Mouse (Mus musculus): Measurements from ENCODE around the gene Slc44a1. TPM values are rescaled to one million over a fixed set of nuclear protein-coding genes. Genes with fewer than 3 reads are reported as not detected.

Slc44a1 gene
- polyA plus RNA-seq, 1 experiment from 2014 or later, result 19.5 TPM

DNA sequence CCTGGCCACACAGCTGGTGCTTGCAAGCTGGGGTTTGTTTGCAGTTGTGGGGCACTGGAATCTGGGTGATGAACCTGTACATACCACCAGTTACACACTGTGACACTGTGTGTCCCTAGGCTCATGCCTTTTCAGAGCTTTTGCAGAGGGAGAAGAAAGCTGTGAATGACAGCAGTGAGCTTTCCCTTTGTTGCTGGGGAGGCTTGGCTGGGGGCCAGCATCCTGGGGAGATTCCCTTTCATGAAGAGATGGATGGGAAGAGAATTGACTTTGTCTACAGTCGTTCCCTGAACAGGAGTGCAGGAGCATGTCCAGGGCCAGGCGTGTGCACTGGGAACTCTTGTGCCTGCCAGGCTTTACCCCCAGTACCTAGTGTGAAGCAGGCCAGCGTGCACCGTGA is 184.6 kb downstream of the Slc44a1 start:
- Histone ChIP-seq H3K4me2 (no peak overlapping the region), H3K36me3 (ENCODE audit: control insufficient read depth, insufficient read depth, low read length) (no peaks in the 10 kb centered on the region), H3K9me3 (replicated peaks; ENCODE audit: control insufficient read depth, low read length) (no peaks in the 10 kb centered on the region), H3K4me1 (ENCODE audit: control insufficient read depth, insufficient read depth, low read length) (no peaks in the 10 kb centered on the region; the same call in 1 of the 2 replicates), H3K4me3 (ENCODE audit: low read depth, low read length) (no peak overlapping the region), H3K27me3 (ENCODE audit: control insufficient read depth, insufficient read depth, low read length) (no peaks in the 10 kb centered on the region), H3K27ac (ENCODE audit: low read depth, low read length) (no peak overlapping the region), H3K9ac (ENCODE audit: low read depth, low read length) (no peak overlapping the region)
- 62% methylated on average over 4 of the region's 4 CpGs for WGBS (ENCODE audit: insufficient replicate concordance)
- no peak for ATAC-seq (replicated peaks; ENCODE audit: insufficient number of reproducible peaks, low FRiP score, low TSS enrichment)

- no peaks in the 10 kb centered on the region for H3K36me3 ChIP-seq (ENCODE audit: control insufficient read depth, insufficient read depth, low read length)
- no peaks in the 10 kb centered on the region for H3K9me3 ChIP-seq (replicated peaks; ENCODE audit: control insufficient read depth, low read length)
- no peak overlapping the region for H3K4me2 ChIP-seq
- H3K4me1 ChIP-seq (ENCODE audit: control insufficient read depth, insufficient read depth, low read length), result no peaks in the 10 kb centered on the region; the same call in 1 of the 2 replicates
- no peaks in the 10 kb centered on the region for H3K27me3 ChIP-seq (ENCODE audit: control insufficient read depth, insufficient read depth, low read length)
- H3K4me3 ChIP-seq (ENCODE audit: low read depth, low read length), result no peak overlapping the region
- no peak for ATAC-seq (replicated peaks; ENCODE audit: insufficient number of reproducible peaks, low FRiP score, low TSS enrichment)
- no peak overlapping the region for H3K27ac ChIP-seq (ENCODE audit: low read depth, low read length)
- 66% methylated on average over 3 of the region's 3 CpGs for WGBS (ENCODE audit: insufficient replicate concordance)
- no peak overlapping the region for H3K9ac ChIP-seq (ENCODE audit: low read depth, low read length)
These were observed 185.1 kb downstream of the Slc44a1 start for GRCm38 (mm10) chr4:53625263-53625662.

DNA sequence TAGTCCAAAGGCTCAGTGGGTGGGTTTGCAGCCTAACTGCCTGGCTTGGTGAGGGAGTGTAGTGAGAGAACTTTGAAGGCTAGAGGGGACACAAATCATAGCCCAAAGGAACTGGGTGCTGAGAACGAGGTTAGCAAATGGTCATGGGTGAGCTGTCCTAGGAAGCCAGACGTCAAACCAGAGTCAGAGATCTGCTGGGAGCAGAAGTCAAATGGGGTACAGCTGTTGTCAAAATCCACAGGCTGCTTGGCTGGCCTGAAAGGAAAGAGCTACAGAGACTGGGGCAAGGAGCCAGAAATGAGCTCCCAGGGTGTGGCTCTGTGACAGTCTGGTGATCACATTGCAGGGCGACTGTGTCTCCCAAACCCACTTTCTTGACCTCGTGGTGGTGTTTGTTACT is 188.7 kb downstream of the Slc44a1 start:
- ATAC-seq (replicated peaks; ENCODE audit: insufficient number of reproducible peaks, low FRiP score, low TSS enrichment), result no peak
- Histone ChIP-seq H3K9me3 (replicated peaks; ENCODE audit: control insufficient read depth, low read length) (no peaks in the 10 kb centered on the region), H3K27me3 (ENCODE audit: control insufficient read depth, insufficient read depth, low read length) (no peaks in the 10 kb centered on the region), H3K9ac (ENCODE audit: low read depth, low read length) (no peak overlapping the region), H3K4me3 (ENCODE audit: low read depth, low read length) (no peak overlapping the region), H3K27ac (ENCODE audit: low read depth, low read length) (no peak overlapping the region), H3K36me3 (ENCODE audit: control insufficient read depth, insufficient read depth, low read length) (no peaks in the 10 kb centered on the region), H3K4me1 (ENCODE audit: control insufficient read depth, insufficient read depth, low read length) (no peaks in the 10 kb centered on the region; the same call in 1 of the 2 replicates), H3K4me2 (no peak overlapping the region)
- WGBS (ENCODE audit: insufficient replicate concordance), result 29% methylated on average over 4 of the region's 4 CpGs

DNA sequence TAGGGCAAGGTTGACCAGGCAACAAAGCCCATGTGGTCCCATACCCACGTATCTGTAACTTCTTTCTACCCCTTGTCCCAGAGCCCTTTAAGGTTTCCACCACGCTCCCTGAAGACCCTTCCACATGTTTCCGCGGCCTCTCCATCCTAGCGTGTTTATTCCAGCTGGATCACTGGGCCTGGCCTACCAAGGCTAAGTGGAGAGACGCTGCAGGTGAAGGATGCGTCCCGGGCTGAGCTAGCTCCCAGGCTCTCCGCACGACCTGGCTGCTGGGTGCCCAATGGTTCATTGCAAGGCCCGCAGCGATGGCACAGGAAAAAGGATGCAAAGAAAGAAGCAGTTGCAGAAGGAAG is 190.7 kb downstream of the Slc44a1 start:
- Histone ChIP-seq H3K9ac (ENCODE audit: low read depth, low read length) (peak overlapping the region; percentile 82), H3K4me1 (ENCODE audit: control insufficient read depth, insufficient read depth, low read length) (no peaks in the 10 kb centered on the region; the same call in 1 of the 2 replicates), H3K27me3 (ENCODE audit: control insufficient read depth, insufficient read depth, low read length) (no peaks in the 10 kb centered on the region), H3K9me3 (replicated peaks; ENCODE audit: control insufficient read depth, low read length) (no peaks in the 10 kb centered on the region), H3K27ac (ENCODE audit: low read depth, low read length) (no peak overlapping the region), H3K4me2 (peak overlapping the region; percentile 75), H3K36me3 (ENCODE audit: control insufficient read depth, insufficient read depth, low read length) (no peaks in the 10 kb centered on the region), H3K4me3 (ENCODE audit: low read depth, low read length) (peak overlapping the region; percentile 89)
- 11% methylated on average over 12 of the region's 12 CpGs for WGBS (ENCODE audit: insufficient replicate concordance)
- ATAC-seq (replicated peaks; ENCODE audit: insufficient number of reproducible peaks, low FRiP score, low TSS enrichment), result 0 out of 2 replicates have a peak, but pooled peaks have one; percentile 6

GRCm38 (mm10) chr4:53631316-53632010 is 191.2 kb downstream of the Slc44a1 start, which contains the start of gene Fsd1l:
Gene Fsd1l, plus strand, starts transcription at chr4:53631471.
- Histone ChIP-seq H3K4me3 (ENCODE audit: low read depth, low read length) (peak within 1 kb of the TSS; percentile 89), H3K9me3 (replicated peaks; ENCODE audit: control insufficient read depth, low read length) (no peaks in the 10 kb centered on the region), H3K4me1 (ENCODE audit: control insufficient read depth, insufficient read depth, low read length) (no peaks in the 10 kb centered on the region; the same call in 1 of the 2 replicates), H3K27me3 (ENCODE audit: control insufficient read depth, insufficient read depth, low read length) (no peaks in the 10 kb centered on the region), H3K36me3 (ENCODE audit: control insufficient read depth, insufficient read depth, low read length) (no peaks in the 10 kb centered on the region), H3K4me2 (peak within 1 kb of the TSS; percentile 75), H3K27ac (ENCODE audit: low read depth, low read length) (0 out of 2 replicates have a peak within 1 kb of the TSS, but pooled peaks have one; percentile 12), H3K9ac (ENCODE audit: low read depth, low read length) (peak within 1 kb of the TSS; percentile 82)
- under 1% methylated on average over 78 of the region's 88 CpGs for WGBS (ENCODE audit: insufficient replicate concordance)
- peak; percentile 68 for ATAC-seq (replicated peaks; ENCODE audit: insufficient number of reproducible peaks, low FRiP score, low TSS enrichment)

DNA sequence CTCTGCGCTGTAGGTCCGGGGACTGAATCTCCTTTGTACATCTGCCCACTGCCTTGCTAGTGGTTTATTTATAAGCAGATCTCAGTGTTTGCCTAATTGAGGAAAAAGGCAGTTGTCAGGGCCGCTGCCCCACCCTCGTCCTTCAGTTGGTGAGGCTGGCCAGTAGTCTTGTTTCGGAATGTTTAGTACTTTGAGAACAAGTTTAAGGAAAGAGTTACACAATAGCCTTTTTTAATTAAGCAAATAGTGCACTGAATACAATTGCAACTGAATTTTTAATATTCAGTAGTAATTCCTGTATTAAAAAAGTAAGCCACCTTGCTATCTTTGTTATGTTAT is 191.8 kb downstream of the Slc44a1 start:
- Histone ChIP-seq H3K9ac (ENCODE audit: low read depth, low read length) (peak overlapping the region; percentile 82), H3K4me2 (peak overlapping the region; percentile 75), H3K36me3 (ENCODE audit: control insufficient read depth, insufficient read depth, low read length) (no peaks in the 10 kb centered on the region), H3K27ac (ENCODE audit: low read depth, low read length) (0 out of 2 replicates have a peak overlapping the region, but pooled peaks have one; percentile 12), H3K27me3 (ENCODE audit: control insufficient read depth, insufficient read depth, low read length) (no peaks in the 10 kb centered on the region), H3K4me1 (ENCODE audit: control insufficient read depth, insufficient read depth, low read length) (no peaks in the 10 kb centered on the region; the same call in 1 of the 2 replicates), H3K9me3 (replicated peaks; ENCODE audit: control insufficient read depth, low read length) (no peaks in the 10 kb centered on the region), H3K4me3 (ENCODE audit: low read depth, low read length) (peak overlapping the region; percentile 89)
- ATAC-seq (replicated peaks; ENCODE audit: insufficient number of reproducible peaks, low FRiP score, low TSS enrichment), result no peak
- 2% methylated on average over 5 of the region's 5 CpGs for WGBS (ENCODE audit: insufficient replicate concordance)

- no peaks in the 10 kb centered on the region for H3K27me3 ChIP-seq (ENCODE audit: control insufficient read depth, insufficient read depth, low read length)
- no peak for ATAC-seq (replicated peaks; ENCODE audit: insufficient number of reproducible peaks, low FRiP score, low TSS enrichment)
- no peak overlapping the region for H3K27ac ChIP-seq (ENCODE audit: low read depth, low read length)
- 84% methylated on average over 3 of the region's 3 CpGs for WGBS (ENCODE audit: insufficient replicate concordance)
- no peak overlapping the region for H3K9ac ChIP-seq (ENCODE audit: low read depth, low read length)
- no peaks in the 10 kb centered on the region for H3K36me3 ChIP-seq (ENCODE audit: control insufficient read depth, insufficient read depth, low read length)
- 0 out of 2 replicates have a peak, but pooled peaks cover 6% of the 10 kb centered on the region for H3K4me1 ChIP-seq (ENCODE audit: control insufficient read depth, insufficient read depth, low read length)
- H3K4me2 ChIP-seq, result no peak overlapping the region
- no peaks in the 10 kb centered on the region for H3K9me3 ChIP-seq (replicated peaks; ENCODE audit: control insufficient read depth, low read length)
- H3K4me3 ChIP-seq (ENCODE audit: low read depth, low read length), result no peak overlapping the region
These were observed 195.1 kb downstream of the Slc44a1 start for GRCm38 (mm10) chr4:53635336-53635735.

DNA sequence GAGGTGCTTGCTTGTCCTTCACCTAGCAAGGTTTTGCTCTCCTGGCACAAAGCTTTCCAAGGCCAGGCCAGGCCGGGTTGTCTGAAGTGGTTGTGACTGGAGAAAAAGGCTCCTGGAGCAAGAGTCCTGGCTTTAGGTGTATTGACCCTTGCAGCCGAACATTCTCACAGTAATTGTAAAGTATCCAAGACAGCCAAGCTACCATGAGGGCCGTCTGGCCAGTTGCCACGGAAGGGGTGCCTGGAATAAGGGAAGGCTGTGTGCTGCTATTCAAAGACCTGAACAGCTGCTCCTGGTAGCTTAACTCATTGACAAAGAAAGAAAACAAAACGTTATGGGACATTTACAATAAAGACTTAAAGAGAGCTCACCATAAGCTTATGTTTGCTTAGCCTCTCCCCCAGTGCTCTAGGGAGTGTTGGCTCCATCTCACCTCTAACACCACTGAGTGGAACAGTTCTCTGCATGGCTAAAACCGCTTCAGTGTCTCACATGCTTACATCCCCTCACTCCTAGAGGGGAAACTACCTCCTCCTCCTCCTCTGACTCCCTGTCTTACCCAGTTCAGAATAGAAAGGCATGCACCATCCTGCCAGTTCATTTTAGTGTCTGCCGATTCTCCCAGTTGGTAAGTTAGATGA is 197.2 kb downstream of the Slc44a1 start:
- 0 out of 2 replicates have a peak, but pooled peaks cover 6% of the 10 kb centered on the region for H3K4me1 ChIP-seq (ENCODE audit: control insufficient read depth, insufficient read depth, low read length)
- no peak overlapping the region for H3K4me2 ChIP-seq
- no peaks in the 10 kb centered on the region for H3K27me3 ChIP-seq (ENCODE audit: control insufficient read depth, insufficient read depth, low read length)
- no peak for ATAC-seq (replicated peaks; ENCODE audit: insufficient number of reproducible peaks, low FRiP score, low TSS enrichment)
- no peak overlapping the region for H3K4me3 ChIP-seq (ENCODE audit: low read depth, low read length)
- no peak overlapping the region for H3K9ac ChIP-seq (ENCODE audit: low read depth, low read length)
- H3K9me3 ChIP-seq (replicated peaks; ENCODE audit: control insufficient read depth, low read length), result peaks cover 3% of the 10 kb centered on the region; the same call in 1 of the 2 replicates
- 0 out of 2 replicates have a peak, but pooled peaks cover 2% of the 10 kb centered on the region for H3K36me3 ChIP-seq (ENCODE audit: control insufficient read depth, insufficient read depth, low read length)
- no peak overlapping the region for H3K27ac ChIP-seq (ENCODE audit: low read depth, low read length)
- 75% methylated on average over 7 of the region's 7 CpGs for WGBS (ENCODE audit: insufficient replicate concordance)

Data from heart, embryonic 11.5 days (tissue).